Mouse (Mus musculus) MEL (cell line): ENCODE data around the gene Acss2. TPM values are rescaled to one million over a fixed set of nuclear protein-coding genes. Genes with fewer than 3 reads are reported as not detected.

Experiments used
- DNase-seq: peaks from one replicate; pipeline ENCODE4 v3.0.0; 2011; ENCODE audit warnings: low read depth, low spot score
- H3K27ac ChIP-seq: 2 replicates; pipeline ENCODE4 v1.5.1; 2012; ENCODE audit warnings: low read depth, mild to moderate bottlenecking, control low read depth, low read length, moderate library complexity; ENCODE audit not compliant: control insufficient read depth
- H3K27me3 ChIP-seq, 2 experiments: fragments of 150-350 bp in 1 of 2; sonication (generic) in 1 of 2; 2 replicates each; pipeline ENCODE4 v1.6.1; 2012; ENCODE audit warnings: low read length in 2 of 2, mild to moderate bottlenecking in 2 of 2, improper control_type of control experiment in 1 of 2, moderate library complexity in 1 of 2; ENCODE audit not compliant: insufficient read depth in 2 of 2, control insufficient read depth in 1 of 2
- H3K36me3 ChIP-seq, 2 experiments: 2 replicates each; pipeline ENCODE4 v1.6.1; 2012 to 2014; ENCODE audit warnings: low read length in 2 of 2, improper control_type of control experiment in 1 of 2, inconsistent platforms in 1 of 2, mild to moderate bottlenecking in 1 of 2; ENCODE audit not compliant: insufficient read depth in 2 of 2, control insufficient read depth in 1 of 2
- H3K4me1 ChIP-seq, 2 experiments: fragments of 150-350 bp in 1 of 2; sonication (generic) in 1 of 2; 2 replicates each; pipeline ENCODE4 v1.6.1; 2012; ENCODE audit warnings: low read length in 2 of 2, improper control_type of control experiment in 1 of 2, mild to moderate bottlenecking in 1 of 2; ENCODE audit not compliant: insufficient read depth in 2 of 2, control insufficient read depth in 1 of 2
- H3K4me3 ChIP-seq, 2 experiments: fragments of 150-350 bp in 1 of 2; sonication (generic) in 1 of 2; 2 replicates each; pipeline ENCODE4 v1.5.1; 2012; ENCODE audit warnings: low read depth in 2 of 2, low read length in 2 of 2, mild to moderate bottlenecking in 2 of 2, moderate library complexity in 2 of 2, control low read depth in 1 of 2, improper control_type of control experiment in 1 of 2; ENCODE audit not compliant: control insufficient read depth in 1 of 2, insufficient read depth in 1 of 2
- H3K79me2 ChIP-seq: 2 replicates; pipeline ENCODE4 v1.6.1; 2012; ENCODE audit warnings: mild to moderate bottlenecking, low read length, moderate library complexity; ENCODE audit not compliant: control insufficient read depth, poor library complexity, insufficient read depth
- H3K9ac ChIP-seq: 2 replicates; pipeline ENCODE4 v1.6.1; 2012; ENCODE audit warnings: low read depth, mild to moderate bottlenecking, control low read depth, low read length, moderate library complexity; ENCODE audit not compliant: control insufficient read depth, poor library complexity, severe bottlenecking
- H3K9me3 ChIP-seq: fragments of 150-350 bp; sonication (generic); replicated peaks from 2 replicates; pipeline ENCODE4 v1.6.1; 2012; ENCODE audit warnings: mild to moderate bottlenecking, low read length, improper control_type of control experiment, moderate library complexity; ENCODE audit not compliant: insufficient read depth
- E2F4 ChIP-seq: IDR thresholded peaks from 2 replicates; pipeline ENCODE4 v1.6.1; 2011; ENCODE audit warnings: low read depth, low read length, improper control_type of control experiment, borderline replicate concordance
- ELF1 ChIP-seq: IDR thresholded peaks from 2 replicates; pipeline ENCODE4 v1.6.1; 2014; ENCODE audit warnings: low read depth, mild to moderate bottlenecking, inconsistent platforms, low read length, improper control_type of control experiment, moderate library complexity
- GABPA ChIP-seq: IDR thresholded peaks from 2 replicates; pipeline ENCODE4 v1.6.1; 2012; ENCODE audit warnings: low read depth, mild to moderate bottlenecking, inconsistent platforms, low read length, improper control_type of control experiment, moderate library complexity
- GATA1 ChIP-seq: IDR thresholded peaks from 2 replicates; pipeline ENCODE4 v1.6.1; 2011; ENCODE audit warnings: low read depth, low read length, improper control_type of control experiment
- MAZ ChIP-seq: IDR thresholded peaks from 2 replicates; pipeline ENCODE4 v1.6.1; 2012; ENCODE audit warnings: low read depth, mild to moderate bottlenecking, inconsistent platforms, low read length, improper control_type of control experiment
- MXI1 ChIP-seq: IDR thresholded peaks from 2 replicates; pipeline ENCODE4 v1.6.1; 2011; ENCODE audit warnings: mild to moderate bottlenecking, low read depth, low read length, improper control_type of control experiment
- MYC ChIP-seq: IDR thresholded peaks from 2 replicates; pipeline ENCODE4 v1.6.1; 2011; ENCODE audit warnings: low read depth, mild to moderate bottlenecking, low read length, improper control_type of control experiment, moderate library complexity
- NELFE ChIP-seq: IDR thresholded peaks from 2 replicates; pipeline ENCODE4 v1.6.1; 2011; ENCODE audit warnings: low read depth, low read length, improper control_type of control experiment
- NRF1 ChIP-seq: IDR thresholded peaks from 2 replicates; pipeline ENCODE4 v1.6.1; 2014; ENCODE audit warnings: low read depth, mild to moderate bottlenecking, inconsistent platforms, low read length, improper control_type of control experiment, moderate library complexity; ENCODE audit not compliant: poor library complexity, insufficient read depth, severe bottlenecking
- RCOR1 ChIP-seq: IDR thresholded peaks from 2 replicates; pipeline ENCODE4 v1.6.1; 2012; ENCODE audit warnings: low read depth, mild to moderate bottlenecking, inconsistent platforms, low read length, improper control_type of control experiment
- SIN3A ChIP-seq: IDR thresholded peaks from 2 replicates; pipeline ENCODE4 v1.6.1; 2012; ENCODE audit warnings: low read length, improper control_type of control experiment, inconsistent platforms
- TCF12 ChIP-seq: IDR thresholded peaks from 2 replicates; pipeline ENCODE4 v1.6.1; 2014; ENCODE audit warnings: low read depth, mild to moderate bottlenecking, inconsistent platforms, low read length, improper control_type of control experiment, moderate library complexity
- UBTF ChIP-seq: IDR thresholded peaks from 2 replicates; pipeline ENCODE4 v1.6.1; 2012; ENCODE audit warnings: low read depth, mild to moderate bottlenecking, inconsistent platforms, low read length, improper control_type of control experiment, moderate library complexity, borderline replicate concordance; ENCODE audit not compliant: insufficient read depth
- USF2 ChIP-seq, 2 experiments: IDR thresholded peaks; 2 replicates each; pipeline ENCODE4 v1.6.1; 2011 to 2012; ENCODE audit warnings: improper control_type of control experiment in 2 of 2, low read length in 2 of 2, borderline replicate concordance in 1 of 2, inconsistent platforms in 1 of 2, low read depth in 1 of 2, mild to moderate bottlenecking in 1 of 2; ENCODE audit not compliant: insufficient read depth in 1 of 2
- ZC3H11A ChIP-seq: IDR thresholded peaks from 2 replicates; pipeline ENCODE4 v1.6.1; 2012; ENCODE audit warnings: low read depth, mild to moderate bottlenecking, inconsistent platforms, low read length, improper control_type of control experiment
- ZMIZ1 ChIP-seq: IDR thresholded peaks from 2 replicates; pipeline ENCODE4 v1.6.1; 2012; ENCODE audit warnings: low read depth, mild to moderate bottlenecking, inconsistent platforms, low read length, improper control_type of control experiment, moderate library complexity
- ZNF384 ChIP-seq: IDR thresholded peaks from 2 replicates; pipeline ENCODE4 v1.6.1; 2012; ENCODE audit warnings: low read depth, mild to moderate bottlenecking, inconsistent platforms, low read length, improper control_type of control experiment
- polyA plus RNA-seq, 2 experiments: library from polyadenylated mRNA; stranded (reverse) in 1 of 2; unstranded in 1 of 2; fragments of >175 nt in 1 of 2; fragments of >200 nt in 1 of 2; gene quantifications; 2 replicates each; pipeline versions ENCODE4 v1.2.1 to v1.2.4; 2012; ENCODE audit warnings: low replicate concordance in 2 of 2, low read depth in 1 of 2; ENCODE audit not compliant: insufficient read length in 2 of 2, insufficient read depth in 1 of 2, missing spikeins in 1 of 2
- total RNA-seq: library from RNA; depleted of rRNA; stranded (reverse); fragments of 300-350 nt; gene quantifications from 2 replicates; pipeline ENCODE4 v1.2.3, GENCODE M21; 2012

Gene Acss2
- total and polyA plus RNA-seq, 3 experiments, result 2.9 to 11.0 TPM; not detected in 1

DNA sequence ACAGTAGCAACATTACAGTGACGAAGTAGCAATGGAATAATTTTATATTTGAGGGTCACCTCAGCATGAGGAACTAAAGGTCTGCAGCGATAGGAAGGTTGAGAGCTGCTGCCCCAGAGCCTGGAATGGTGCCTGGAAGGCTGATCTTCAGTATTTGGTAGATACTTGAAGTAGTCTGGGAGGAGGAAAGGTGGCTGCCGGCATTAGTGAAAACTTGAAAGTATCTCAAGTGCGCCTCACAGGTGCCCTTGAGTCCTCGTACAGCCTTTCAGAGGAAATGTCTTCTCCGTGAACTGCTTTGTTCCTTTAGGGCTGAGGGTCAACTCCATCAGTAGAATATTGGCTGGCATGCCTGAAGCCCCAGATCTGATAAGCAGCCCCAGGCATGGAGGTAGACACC lies 77.8 kb downstream of the Acss2 start:
- H3K4me3 ChIP-seq, result no peak overlapping the region
- TF ChIP-seq ZC3H11A (no peak), GATA1 (no peak), ZNF384 (no peak), ELF1 (no peak), NRF1 (no peak), SIN3A (no peak), USF2 (IDR thresholded peaks at IDR 0.05; ENCODE audit: borderline replicate concordance in 1 of 2, insufficient read depth in 1 of 2, low read depth in 1 of 2, low read length in 2 of 2) (no peak), MYC (no peak), UBTF (no peak), TCF12 (no peak), MAZ (no peak), MXI1 (no peak), NELFE (no peak), RCOR1 (no peak), E2F4 (no peak)
- no peaks in the 10 kb centered on the region for H3K9me3 ChIP-seq
- no peaks in the 10 kb centered on the region for H3K27me3 ChIP-seq
- no peak for DNase-seq
- H3K27ac ChIP-seq, result no peak overlapping the region
- H3K36me3 ChIP-seq, result no peaks in the 10 kb centered on the region; a peak in 1 of 4 replicates
- no peaks in the 10 kb centered on the region; the same call in 1 of the 2 replicates for H3K79me2 ChIP-seq
- H3K4me1 ChIP-seq, result peaks cover 0 to 3% of the 10 kb centered on the region in 2 experiments; a peak in 2 of 4 replicates
- H3K9ac ChIP-seq, result no peak overlapping the region

DNA sequence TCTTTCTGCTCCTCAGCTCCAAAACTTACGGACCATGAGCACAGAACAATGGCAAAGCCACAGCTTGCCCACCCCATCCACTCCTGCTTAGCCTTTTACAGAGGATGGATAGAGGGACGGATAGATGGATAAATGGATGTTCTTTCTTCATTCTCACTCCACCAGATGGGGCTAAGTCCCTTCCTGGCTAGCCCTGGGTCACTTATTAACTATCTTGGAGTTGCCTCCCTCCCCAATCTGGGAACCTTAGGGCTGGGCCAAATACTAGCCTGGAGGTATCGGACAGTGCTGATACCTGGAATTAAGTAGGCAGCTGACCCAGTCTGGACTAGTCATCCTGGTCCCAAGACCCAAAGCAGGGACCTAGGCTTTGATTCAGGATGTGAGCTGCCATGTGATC lies 86.0 kb downstream of the Acss2 start:
- DNase-seq, result no peak
- TF ChIP-seq ZMIZ1 (no peak), ZC3H11A (no peak), GABPA (no peak), TCF12 (no peak)
- no peaks in the 10 kb centered on the region for H3K27me3 ChIP-seq
- no peaks in the 10 kb centered on the region for H3K9me3 ChIP-seq
- peaks cover 0 to 16% of the 10 kb centered on the region in 2 experiments; a peak in 2 of 4 replicates for H3K36me3 ChIP-seq
- no peaks in the 10 kb centered on the region for H3K79me2 ChIP-seq
- no peak overlapping the region for H3K4me3 ChIP-seq
- H3K9ac ChIP-seq, result no peak overlapping the region
- H3K4me1 ChIP-seq, result peaks cover 12 to 18% of the 10 kb centered on the region in 2 experiments
- no peak overlapping the region for H3K27ac ChIP-seq
